Mouse (Mus musculus) embryonic fibroblast, embryonic 13.5 days (primary cell): ENCODE measurements around the gene Hmbs. TPM values are rescaled to one million over a fixed set of nuclear protein-coding genes. Genes with fewer than 3 reads are reported as not detected.
"Not testable (repeated sequence)": the region's sequence is repeated elsewhere in the genome, so short reads cannot be mapped to it uniquely, and the experiment has no call there.

Experiments
- H3K27ac ChIP-seq: 2 replicates; pipeline ENCODE4 v1.5.1; 2012; ENCODE audit warnings: low read length, control low read depth, inconsistent platforms; ENCODE audit not compliant: insufficient read depth
- H3K4me1 ChIP-seq: 2 replicates; pipeline ENCODE4 v1.6.1; 2011; ENCODE audit warnings: low read length; ENCODE audit not compliant: control insufficient read depth, insufficient read depth
- H3K4me3 ChIP-seq: 2 replicates; pipeline ENCODE4 v1.5.1; 2011; ENCODE audit warnings: mild to moderate bottlenecking, control low read depth, low read length; ENCODE audit not compliant: insufficient read depth
- CTCF ChIP-seq: IDR thresholded peaks from 2 replicates; pipeline ENCODE4 v1.5.1; 2011; ENCODE audit warnings: mild to moderate bottlenecking, control low read depth, low read length, moderate library complexity, borderline replicate concordance; ENCODE audit not compliant: insufficient read depth
- POLR2A ChIP-seq: IDR thresholded peaks from 2 replicates; pipeline ENCODE4 v1.6.1; 2011; ENCODE audit warnings: low read depth, mild to moderate bottlenecking, control low read depth, low read length, moderate library complexity
- polyA plus RNA-seq: library from polyadenylated mRNA; stranded (reverse); fragments of >200 nt; gene quantifications from 2 replicates; pipeline ENCODE4 v1.2.4, GENCODE M21; 2011; ENCODE audit warnings: low read depth; ENCODE audit not compliant: missing spikeins, insufficient read length

The Hmbs gene
- polyA plus RNA-seq, 1 experiment = 51.9 TPM

DNA sequence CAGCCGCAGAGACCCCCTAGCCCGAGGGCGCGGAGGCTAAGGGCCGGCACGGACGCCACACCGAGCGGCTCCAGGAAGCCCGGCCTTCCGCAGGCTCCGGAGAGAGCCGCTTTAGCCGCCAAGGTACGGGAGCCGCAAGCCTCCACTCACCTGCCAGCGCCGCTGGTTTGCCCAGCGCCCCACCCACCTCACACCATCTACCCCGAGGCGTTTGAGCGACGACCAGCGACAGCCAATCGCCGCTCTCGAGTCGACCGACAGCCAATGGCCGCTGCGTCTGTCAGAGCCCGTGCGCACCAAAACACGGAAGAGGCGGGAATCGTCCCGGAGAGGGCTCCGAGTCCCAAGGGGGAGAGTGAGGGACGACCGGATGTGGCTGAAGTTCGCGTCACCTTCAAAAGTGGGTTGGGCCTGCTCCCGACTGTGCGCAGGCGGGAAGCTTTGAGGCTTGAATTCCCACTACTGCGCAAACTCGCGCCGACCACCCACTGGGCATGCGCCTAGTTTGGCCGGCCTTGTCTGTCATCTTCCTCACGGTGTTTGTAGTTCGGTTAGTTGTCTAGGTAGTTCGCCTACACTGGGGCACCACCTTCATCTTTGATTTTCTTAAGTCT is 38.5 kb downstream of the Hmbs start, which contains the start of gene Hinfp:
Gene Hinfp (minus strand): TSS at position 206 of the 614 bp plus-strand sequence.
- Histone ChIP-seq H3K27ac (no peak within 1 kb of the TSS), H3K4me1 (no peaks in the 10 kb centered on the region), H3K4me3 (peak within 1 kb of the TSS; percentile 92)
- no peak for TF ChIP-seq CTCF
- TF ChIP-seq POLR2A = peak; percentile 93

GRCm38 (mm10) chr9:44300001-44300400 is 44.0 kb downstream of the Hmbs start:
- H3K4me3 ChIP-seq, H3K4me1 ChIP-seq, H3K27ac ChIP-seq: not testable (repeated sequence)

DNA sequence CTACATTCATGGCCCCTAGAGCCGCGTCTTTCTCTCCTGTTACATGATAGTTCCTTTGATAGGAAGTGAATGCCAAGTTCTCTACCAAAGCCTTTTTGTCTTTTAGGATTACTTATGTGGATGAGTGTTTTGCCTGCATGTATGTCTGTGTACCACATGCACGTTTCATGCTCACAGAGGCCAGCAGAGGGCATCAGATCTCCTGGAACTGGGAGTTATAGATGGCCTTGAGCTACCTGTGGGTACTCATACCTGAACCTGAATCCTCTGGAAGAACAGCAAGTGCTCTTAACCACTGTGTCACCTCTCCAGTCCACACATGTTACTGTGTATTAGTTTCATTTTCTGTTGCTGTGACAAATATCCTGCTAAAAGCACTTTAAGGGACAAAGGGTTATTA is 51.5 kb downstream of the Hmbs start:
- Histone ChIP-seq H3K27ac (no peak overlapping the region), H3K4me3 (no peak overlapping the region)
- TF ChIP-seq CTCF (peak; percentile 45; the same call in 1 of the 2 replicates), POLR2A (no peak)

DNA sequence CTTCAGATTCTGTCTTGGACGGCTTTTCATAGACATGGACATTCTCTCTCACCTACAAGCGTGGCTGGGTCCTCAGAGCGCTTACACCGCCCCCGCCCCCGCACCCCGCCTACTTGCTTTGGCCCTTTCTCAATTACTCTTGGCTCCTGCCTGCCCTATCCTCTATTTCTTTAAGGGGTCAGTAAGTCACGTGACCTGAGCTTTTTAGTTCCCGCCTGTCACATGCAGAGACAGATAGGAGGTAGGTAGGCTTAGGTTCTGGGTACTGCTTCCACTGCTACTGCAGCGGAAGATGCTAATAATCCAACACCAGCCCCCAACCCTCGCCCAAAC is 55.1 kb downstream of the Hmbs start:
- no peak overlapping the region for H3K4me3 ChIP-seq
- no peak overlapping the region for H3K27ac ChIP-seq
- TF ChIP-seq POLR2A (no peak), CTCF (no peak)
- H3K4me1 ChIP-seq = no peaks in the 10 kb centered on the region

More for the DNA sequence above, 51.5 kb downstream of the Hmbs start:
- no peaks in the 10 kb centered on the region for H3K4me1 ChIP-seq

DNA sequence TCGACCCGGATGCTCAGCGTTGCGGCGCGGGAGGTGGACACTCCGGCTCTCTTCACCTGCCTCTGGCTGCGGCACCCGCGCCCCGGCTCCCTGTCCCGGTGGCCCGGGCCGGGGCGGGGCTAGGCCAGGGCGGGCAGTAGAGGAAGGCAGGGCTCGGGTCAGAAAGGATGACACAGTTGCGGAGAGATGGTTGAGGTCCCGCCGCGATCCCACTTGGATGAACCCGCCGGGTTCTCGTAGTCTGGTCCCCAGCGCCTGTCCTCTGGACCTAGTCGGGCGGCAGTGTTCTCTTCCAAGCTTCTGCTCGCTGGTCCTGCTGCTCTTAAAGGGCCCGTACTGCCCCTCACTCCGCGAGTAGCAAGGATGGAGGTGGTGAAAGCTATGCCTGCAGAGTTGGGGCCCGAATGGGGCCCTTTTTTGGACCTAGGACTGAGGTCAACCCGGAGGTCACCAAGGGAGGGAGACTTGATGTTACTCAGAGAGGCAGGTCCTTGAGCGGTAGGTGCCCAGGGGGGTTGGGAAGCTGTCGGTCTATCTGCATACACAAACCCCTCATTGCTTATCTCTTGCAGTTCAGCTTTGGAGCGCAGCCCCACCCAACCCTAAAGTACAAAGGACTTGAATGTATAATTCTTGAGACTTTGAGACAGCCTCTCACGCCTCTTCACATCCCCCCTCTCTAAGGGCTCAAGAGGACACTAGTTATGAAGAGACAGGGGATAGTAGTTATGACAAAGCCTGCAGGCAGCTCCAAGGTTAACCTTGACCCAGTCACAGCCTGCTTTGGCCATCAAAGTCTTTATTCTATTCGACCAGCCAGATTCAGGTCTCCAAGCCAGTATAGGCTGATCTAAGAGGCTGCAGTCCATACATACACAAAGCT is 55.7 kb downstream of the Hmbs start, which contains the start of gene Abcg4:
Gene Abcg4 (minus strand): TSS at position 540 of the 883 bp plus-strand sequence.
- Histone ChIP-seq H3K27ac (no peak within 1 kb of the TSS), H3K4me3 (peak within 1 kb of the TSS; percentile 13), H3K4me1 (no peaks in the 10 kb centered on the region)
- no peak for TF ChIP-seq CTCF

GRCm38 (mm10) chr9:44287401-44288075 is 56.5 kb downstream of the Hmbs start:
- Histone ChIP-seq H3K4me3 (peak overlapping the region; percentile 13), H3K27ac (no peak overlapping the region), H3K4me1 (no peaks in the 10 kb centered on the region)
- TF ChIP-seq POLR2A (no peak), CTCF (no peak)

- H3K27ac ChIP-seq = no peak overlapping the region
- TF ChIP-seq CTCF (no peak), POLR2A (no peak)
These were observed 57.0 kb downstream of the Hmbs start for GRCm38 (mm10) chr9:44287003-44287400.

More at GRCm38 (mm10) chr9:44287003-44287400, 57.0 kb downstream of the Hmbs start:
- Histone ChIP-seq H3K4me1 (no peaks in the 10 kb centered on the region), H3K4me3 (no peak overlapping the region)

Other genes with a start within 250 kb of the Hmbs start
- gene Mfrp, start 242.5 kb downstream of the Hmbs start, polyA plus RNA-seq = 0.12 TPM in 1 of 2 replicates, not detected in the other
- gene C1qtnf5, start 237.0 kb downstream of the Hmbs start, polyA plus RNA-seq = 25.4 and 36.4 TPM in 2 replicates
- 0.21 and 0.25 TPM in 2 replicates for gene Gm49380, start 230.7 kb downstream of the Hmbs start, polyA plus RNA-seq
- 40.2 and 46.0 TPM in 2 replicates for gene Rnf26, start 230.7 kb downstream of the Hmbs start, polyA plus RNA-seq
- 66.4 and 124 TPM in 2 replicates for gene Mcam, start 209.8 kb downstream of the Hmbs start, polyA plus RNA-seq
- 44.1 and 47.7 TPM in 2 replicates for gene Cbl, start 110.2 kb downstream of the Hmbs start, polyA plus RNA-seq
- gene Ccdc153, start 103.6 kb downstream of the Hmbs start, polyA plus RNA-seq = not detected in 2 replicates
- gene Pdzd3, start 92.8 kb downstream of the Hmbs start, polyA plus RNA-seq = not detected in 2 replicates
- 5.9 and 6.6 TPM in 2 replicates for gene Nlrx1, start 75.6 kb downstream of the Hmbs start, polyA plus RNA-seq
- 1.0 and 1.6 TPM in 2 replicates for gene Abcg4, start 55.6 kb downstream of the Hmbs start, polyA plus RNA-seq
- gene Hinfp, start 38.6 kb downstream of the Hmbs start, polyA plus RNA-seq = 13.4 and 16.4 TPM in 2 replicates
- gene C2cd2l, start 23.9 kb downstream of the Hmbs start, polyA plus RNA-seq = 9.4 and 10.5 TPM in 2 replicates
- gene Dpagt1, start 18.2 kb downstream of the Hmbs start, polyA plus RNA-seq = 39.7 and 54.7 TPM in 2 replicates
- gene H2afx, start 9.5 kb downstream of the Hmbs start, polyA plus RNA-seq = 50.9 and 74.7 TPM in 2 replicates
- gene Vps11, start 17.4 kb upstream of the Hmbs start, polyA plus RNA-seq = 33.8 and 35.4 TPM in 2 replicates
- 88.7 and 101 TPM in 2 replicates for gene Hyou1, start 35.3 kb upstream of the Hmbs start, polyA plus RNA-seq
- 7.0 and 7.7 TPM in 2 replicates for gene Slc37a4, start 52.6 kb upstream of the Hmbs start, polyA plus RNA-seq
- gene Rps25, start 62.9 kb upstream of the Hmbs start, polyA plus RNA-seq = 2,978 and 3,912 TPM in 2 replicates
- 104 and 112 TPM in 2 replicates for gene Trappc4, start 63.4 kb upstream of the Hmbs start, polyA plus RNA-seq
- gene Ccdc84, start 74.3 kb upstream of the Hmbs start, polyA plus RNA-seq = 10.2 and 13.4 TPM in 2 replicates
- not detected in 2 replicates for gene Foxr1, start 96.9 kb upstream of the Hmbs start, polyA plus RNA-seq
- gene Upk2, start 110.7 kb upstream of the Hmbs start, polyA plus RNA-seq = not detected in 2 replicates
- 56.0 and 61.6 TPM in 2 replicates for gene Bcl9l, start 138.6 kb upstream of the Hmbs start, polyA plus RNA-seq
- gene Cxcr5, start 217.6 kb upstream of the Hmbs start, polyA plus RNA-seq = not detected in 2 replicates